Mouse (Mus musculus) forebrain, embryonic 14.5 days (tissue): ENCODE data around the gene Ilf3. TPM values are rescaled to one million over a fixed set of nuclear protein-coding genes. Genes with fewer than 3 reads are reported as not detected.
A peak's percentile ranks its signal among the peaks of the same experiment; 100 is the strongest.

Source experiments
- ATAC-seq: fragments of 200-750 bp; cut with Nextera tagmentation; 2 replicates; pipeline ENCODE4 v1.8.0; 2017; ENCODE audit warnings: mild to moderate bottlenecking, moderate library complexity
- DNase-seq: peaks from one replicate; pipeline ENCODE4 v3.0.0-alpha.2; 2015; ENCODE audit warnings: low spot score
- H3K27ac ChIP-seq: fragments of 300-500 bp; sonication (generic); 2 replicates; pipeline ENCODE4 v1.5.1; 2014; ENCODE audit warnings: low read depth, mild to moderate bottlenecking, control low read depth, low read length, moderate library complexity
- H3K27me3 ChIP-seq: fragments of 300-500 bp; sonication (generic); replicated peaks from 2 replicates; pipeline ENCODE4 v1.6.1; 2014; ENCODE audit warnings: low read length, control low read depth, mixed read lengths; ENCODE audit not compliant: control insufficient read depth, insufficient read depth
- H3K36me3 ChIP-seq: fragments of 300-500 bp; sonication (generic); 2 replicates; pipeline ENCODE4 v1.6.1; 2014; ENCODE audit warnings: low read length, control low read depth; ENCODE audit not compliant: control insufficient read depth, insufficient read depth
- H3K4me1 ChIP-seq: fragments of 300-500 bp; sonication (generic); 2 replicates; pipeline ENCODE4 v1.6.1; 2014; ENCODE audit warnings: antibody characterized with exemption, low read length, control low read depth; ENCODE audit not compliant: control insufficient read depth, insufficient read depth
- H3K4me2 ChIP-seq: fragments of 300-500 bp; sonication (generic); 2 replicates; pipeline ENCODE4 v1.6.1; 2014; ENCODE audit warnings: mild to moderate bottlenecking, control low read depth, low read length
- H3K4me3 ChIP-seq: fragments of 300-500 bp; sonication (generic); 2 replicates; pipeline ENCODE4 v1.5.1; 2014; ENCODE audit warnings: low read depth, low read length, control low read depth
- H3K9ac ChIP-seq: fragments of 300-500 bp; sonication (generic); 2 replicates; pipeline ENCODE4 v1.6.1; 2014; ENCODE audit warnings: mild to moderate bottlenecking, low read length, control low read depth, moderate library complexity
- H3K9me3 ChIP-seq: fragments of 300-500 bp; sonication (generic); replicated peaks from 2 replicates; pipeline ENCODE4 v1.6.1; 2016; ENCODE audit warnings: low read length, control low read depth, mixed read lengths; ENCODE audit not compliant: control insufficient read depth
- WGBS: fragments of 180-500 bp; shearing (Covaris S2); extraction: QIAGEN DNeasy Blood & Tissue Kit; methylation state at CpG from one replicate; pipeline ENCODE4 v1.1.7; 2014; 5-methylcytosine and 5-hydroxymethylcytosine counted together
- polyA plus RNA-seq: library from polyadenylated mRNA; unstranded; fragments of >200 nt; fragmentation: Nextera tagmentation; extraction: Ambion mirVana; gene quantifications from 2 replicates; pipeline ENCODE4 v1.2.1, GENCODE M21; 2014

Gene Ilf3
- polyA plus RNA-seq, 1 experiment from 2014 or later: 249 TPM

DNA sequence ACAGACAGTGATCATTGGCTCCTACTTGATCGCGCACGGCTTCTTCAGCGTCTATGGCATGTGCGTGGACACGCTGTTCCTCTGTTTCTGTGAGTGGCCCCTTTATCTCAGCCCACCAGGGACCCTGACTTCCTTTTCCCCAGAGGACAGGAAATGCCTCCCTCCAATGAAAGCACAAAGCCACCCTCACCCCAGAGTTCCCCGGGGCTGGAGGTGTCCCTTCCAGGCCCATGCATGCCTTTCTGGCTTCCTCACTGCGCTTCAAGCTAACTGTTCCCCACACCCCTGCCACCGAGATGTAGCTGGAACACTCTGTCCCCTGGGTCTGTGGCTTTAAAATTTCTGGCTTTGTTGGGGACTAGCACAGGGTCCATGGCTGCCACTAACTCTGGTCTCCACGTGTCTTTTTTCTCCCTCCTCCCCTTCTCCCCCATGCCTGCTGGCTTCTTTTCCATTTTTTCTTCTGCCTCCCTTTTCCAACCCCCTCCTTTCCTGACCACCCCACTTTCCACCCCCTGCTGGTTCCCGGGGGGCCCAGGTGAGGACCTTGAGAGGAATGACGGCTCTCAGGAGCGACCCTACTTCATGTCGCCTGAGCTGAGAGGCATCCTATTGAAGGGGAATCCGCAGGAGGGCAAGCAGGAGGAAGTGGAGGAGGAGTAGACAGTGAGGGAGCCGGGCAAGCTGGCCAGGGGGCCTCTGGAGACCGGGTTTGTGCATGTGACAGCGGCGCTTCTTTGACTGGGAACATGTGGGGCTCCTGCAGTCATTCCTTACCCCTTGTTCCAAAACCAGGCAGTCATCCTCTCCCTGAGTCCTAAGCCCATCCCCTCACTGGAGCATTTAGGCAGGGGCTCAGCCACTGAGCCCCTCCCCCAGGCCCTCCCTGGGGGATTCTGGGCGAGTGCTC lies 15.0 kb upstream of the Ilf3 start:
- Histone ChIP-seq H3K4me3 (no peak overlapping the region), H3K9me3 (no peaks in the 10 kb centered on the region), H3K36me3 (peaks cover 51% of the 10 kb centered on the region), H3K27ac (no peak overlapping the region), H3K9ac (no peak overlapping the region), H3K4me1 (no peaks in the 10 kb centered on the region), H3K27me3 (no peaks in the 10 kb centered on the region), H3K4me2 (no peak overlapping the region)
- ATAC-seq: no peak
- 35% methylated on average over 20 of the region's 20 CpGs for WGBS
- no peak for DNase-seq

- ATAC-seq (no peak), DNase-seq (no peak)
- no peaks in the 10 kb centered on the region for H3K27me3 ChIP-seq
- no peak overlapping the region for H3K9ac ChIP-seq
- H3K4me2 ChIP-seq: no peak overlapping the region
- H3K27ac ChIP-seq: no peak overlapping the region
- no peak overlapping the region for H3K4me3 ChIP-seq
- WGBS: 56% methylated on average over 2 of the region's 2 CpGs
- H3K4me1 ChIP-seq: no peaks in the 10 kb centered on the region
- H3K9me3 ChIP-seq: no peaks in the 10 kb centered on the region
- peaks cover 45% of the 10 kb centered on the region for H3K36me3 ChIP-seq
Measured at GRCm38 (mm10) chr9:21353373-21353686, 14.3 kb upstream of the Ilf3 start.

DNA sequence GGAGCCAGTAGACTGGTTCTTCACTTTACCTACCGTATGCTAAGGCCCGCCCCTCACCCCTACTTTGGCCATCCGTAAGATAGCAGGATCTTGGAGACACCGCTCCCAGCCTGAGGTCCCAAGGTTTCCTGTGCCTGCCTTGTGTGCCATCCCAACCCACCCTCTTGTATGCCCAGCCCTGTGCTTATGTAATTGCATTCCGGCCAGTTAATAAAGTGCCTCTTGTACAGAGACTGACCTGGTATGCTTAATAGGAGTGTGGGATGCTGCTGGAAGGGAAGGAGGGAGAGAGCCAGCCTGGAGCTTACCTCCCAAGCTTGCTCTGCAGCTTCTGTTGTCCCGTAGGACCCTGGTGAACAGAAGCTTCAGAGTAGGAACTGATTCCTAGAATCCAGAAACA lies 12.9 kb upstream of the Ilf3 start:
- Histone ChIP-seq H3K36me3 (peaks cover 45% of the 10 kb centered on the region), H3K4me1 (no peaks in the 10 kb centered on the region), H3K9me3 (no peaks in the 10 kb centered on the region), H3K9ac (no peak overlapping the region), H3K27ac (no peak overlapping the region), H3K4me3 (no peak overlapping the region), H3K27me3 (no peaks in the 10 kb centered on the region), H3K4me2 (no peak overlapping the region)
- DNase-seq (no peak), ATAC-seq (no peak)
- 85% methylated on average over 6 of the region's 6 CpGs for WGBS

GRCm38 (mm10) chr9:21356981-21357718 lies 10.5 kb upstream of the Ilf3 start:
- Histone ChIP-seq H3K4me3 (no peak overlapping the region), H3K36me3 (peaks cover 30% of the 10 kb centered on the region), H3K9me3 (no peaks in the 10 kb centered on the region), H3K27me3 (no peaks in the 10 kb centered on the region), H3K27ac (no peak overlapping the region), H3K9ac (no peak overlapping the region), H3K4me2 (no peak overlapping the region), H3K4me1 (no peaks in the 10 kb centered on the region)
- peak; percentile 86 for DNase-seq
- ATAC-seq: peak; percentile 74
- WGBS: 0% methylated on average over 1 of the region's 1 CpGs

GRCm38 (mm10) chr9:21366541-21367220 lies 990 bp upstream of the Ilf3 start:
- Histone ChIP-seq H3K27ac (peak overlapping the region; percentile 56), H3K36me3 (no peaks in the 10 kb centered on the region; the same call in 1 of the 2 replicates), H3K4me2 (peak overlapping the region; percentile 48), H3K9ac (peak overlapping the region; percentile 45; the same call in 1 of the 2 replicates), H3K27me3 (no peaks in the 10 kb centered on the region), H3K4me3 (peak overlapping the region; percentile 28), H3K9me3 (no peaks in the 10 kb centered on the region), H3K4me1 (peaks cover 14% of the 10 kb centered on the region; the same call in 1 of the 2 replicates)
- peak; percentile 55 for DNase-seq
- 36% methylated on average over 14 of the region's 14 CpGs for WGBS
- ATAC-seq: peak; percentile 22; the same call in 1 of the 2 replicates

- peak overlapping the region; percentile 85 for H3K9ac ChIP-seq
- H3K36me3 ChIP-seq: peaks cover 9% of the 10 kb centered on the region; the same call in 1 of the 2 replicates
- peak overlapping the region; percentile 90 for H3K27ac ChIP-seq
- WGBS: under 1% methylated on average over 38 of the region's 38 CpGs
- H3K9me3 ChIP-seq: no peaks in the 10 kb centered on the region
- H3K27me3 ChIP-seq: no peaks in the 10 kb centered on the region
- peak overlapping the region; percentile 86 for H3K4me2 ChIP-seq
- DNase-seq (peak; percentile 80), ATAC-seq (peak; percentile 54)
- peak overlapping the region; percentile 85 for H3K4me3 ChIP-seq
- peaks cover 18% of the 10 kb centered on the region; the same call in 1 of the 2 replicates for H3K4me1 ChIP-seq
Measured at GRCm38 (mm10) chr9:21368131-21368584, 487 bp downstream of the Ilf3 start.

GRCm38 (mm10) chr9:21369080-21369479 lies 1.4 kb downstream of the Ilf3 start:
- WGBS: 51% methylated on average over 11 of the region's 11 CpGs
- Histone ChIP-seq H3K27me3 (no peaks in the 10 kb centered on the region), H3K9me3 (no peaks in the 10 kb centered on the region), H3K4me3 (peak overlapping the region; percentile 85), H3K4me1 (peaks cover 18% of the 10 kb centered on the region; the same call in 1 of the 2 replicates), H3K4me2 (peak overlapping the region; percentile 86), H3K27ac (no peak overlapping the region), H3K9ac (peak overlapping the region; percentile 85), H3K36me3 (peaks cover 9% of the 10 kb centered on the region; the same call in 1 of the 2 replicates)
- no peak for ATAC-seq
- DNase-seq: no peak

DNA sequence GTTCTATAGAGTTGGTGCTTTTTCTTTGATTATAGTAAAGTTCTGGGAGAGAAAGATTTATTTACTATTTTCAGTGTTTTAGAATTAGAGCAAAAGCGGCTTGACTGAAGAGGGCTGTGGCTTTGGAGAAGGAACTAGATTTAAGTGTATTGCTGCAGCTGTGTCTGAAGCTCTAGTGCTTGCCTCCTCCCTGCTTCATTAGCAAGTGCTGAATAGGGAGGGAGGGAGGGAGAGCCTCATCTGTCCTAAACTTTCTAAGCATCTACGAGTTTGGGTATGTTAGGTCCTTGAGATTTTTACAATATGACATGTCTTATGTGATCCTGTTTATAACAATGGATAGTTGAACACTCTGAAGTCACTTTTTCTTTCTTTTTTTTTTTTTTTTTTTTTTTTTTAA lies 3.2 kb downstream of the Ilf3 start:
- 76% methylated on average over 2 of the region's 2 CpGs for WGBS
- peaks cover 18% of the 10 kb centered on the region; the same call in 1 of the 2 replicates for H3K4me1 ChIP-seq
- H3K4me2 ChIP-seq: peak overlapping the region; percentile 26
- H3K36me3 ChIP-seq: peaks cover 9% of the 10 kb centered on the region; the same call in 1 of the 2 replicates
- no peak for DNase-seq
- no peak overlapping the region for H3K27ac ChIP-seq
- H3K9ac ChIP-seq: no peak overlapping the region
- no peak overlapping the region for H3K4me3 ChIP-seq
- no peaks in the 10 kb centered on the region for H3K27me3 ChIP-seq
- H3K9me3 ChIP-seq: no peaks in the 10 kb centered on the region
- ATAC-seq: no peak
